In genomic region chr8:72504137-72504536, GRCm38 (mm10) we compare ENCODE assay signal across 15 mouse cellular contexts. TPM values are rescaled to one million over a fixed set of nuclear protein-coding genes. Genes with fewer than 3 reads are reported as not detected.
DNase-seq lines count a peak whose midpoint lies in the region; ATAC-seq and TF ChIP-seq lines count a peak whose summit lies in the region.
"Had no signal": no experiment of that assay in that cellular context is flagged by ENCODE, and none has a peak within 500 bp of the region (broad histone marks: within the 10 kb centered on the region; RNA-seq: fewer than 3 reads in every experiment).

No protein-coding gene starts in this region.

- intact Hi-C loops in left cerebral cortex, postnatal 36 days (cut with DNase I), result no loop called here
- intact Hi-C loops in left cerebral cortex, adult 2 months (cut with DNase I), result no loop called here
- intact Hi-C loops in left cerebral cortex, postnatal 4 days (cut with DNase I), result no loop called here

- H3K4me1 ChIP-seq in heart, embryonic 11.5 days (ENCODE audit: control insufficient read depth, insufficient read depth, low read length), result peaks cover 31% of the 10 kb centered on the region
- H3K4me1 ChIP-seq: limb, embryonic 10.5 days had no signal

- peak; percentile 64 for ATAC-seq in frontal cortex, adult (ENCODE audit: low TSS enrichment)
- no peak for ATAC-seq in heart, embryonic 11.5 days (replicated peaks; ENCODE audit: insufficient number of reproducible peaks, low FRiP score, low TSS enrichment)
- ATAC-seq: lung, postnatal 0 days had no signal

- no peaks in the 10 kb centered on the region for H3K27me3 ChIP-seq in heart, embryonic 11.5 days (ENCODE audit: control insufficient read depth, insufficient read depth, low read length)
- H3K27me3 ChIP-seq: neural tube, embryonic 15.5 days had no signal

- no peak overlapping the region for H3K4me3 ChIP-seq in left cerebral cortex, adult 2 months
- H3K4me3 ChIP-seq in heart, embryonic 11.5 days (ENCODE audit: low read depth, low read length), result no peak overlapping the region
- H3K4me3 ChIP-seq: erythroblast, embryonic 14.5 days; limb, embryonic 10.5 days; neural tube, embryonic 15.5 days had no signal

- H3K4me2 ChIP-seq in heart, embryonic 11.5 days, result no peak overlapping the region
- H3K4me2 ChIP-seq: neural tube, embryonic 15.5 days had no signal

- no peak overlapping the region for H3K27ac ChIP-seq in left cerebral cortex, adult 2 months
- H3K27ac ChIP-seq in heart, embryonic 11.5 days (ENCODE audit: low read depth, low read length), result no peak overlapping the region
- H3K27ac ChIP-seq: limb, embryonic 10.5 days; neural tube, embryonic 15.5 days had no signal

- DNase-seq in frontal cortex, postnatal 10 days (ENCODE audit: low spot score in 2 of 2), result no peak
- peak; percentile 38 to 52 for DNase-seq in left cerebral cortex, postnatal 36 days (ENCODE audit: low spot score in 2 of 2)
- no peak for DNase-seq in left cerebral cortex, adult 2 months (ENCODE audit: extremely low spot score in 1 of 2, low spot score in 2 of 2)
- DNase-seq in cerebellum, adult 11-12 months, result peak; percentile 92
- peak; percentile 46 for DNase-seq in left cerebral cortex, postnatal 4 days
- DNase-seq in adrenal gland, postnatal 14 days, result no peak
- DNase-seq: gastrocnemius, postnatal 25 days; heart, postnatal 36 days; midbrain, embryonic 14.5 days had no signal

- TF ChIP-seq CTCF in left cerebral cortex, adult 2 months (IDR thresholded peaks at IDR 0.05), result no peak

- 0 out of 2 replicates have a peak, but pooled peaks cover 3% of the 10 kb centered on the region for H3K36me3 ChIP-seq in heart, embryonic 11.5 days (ENCODE audit: control insufficient read depth, insufficient read depth, low read length)
- H3K36me3 ChIP-seq: neural tube, embryonic 15.5 days had no signal

- no peaks in the 10 kb centered on the region for H3K9me3 ChIP-seq in heart, embryonic 11.5 days (replicated peaks; ENCODE audit: control insufficient read depth, low read length)
- H3K9me3 ChIP-seq: limb, embryonic 10.5 days; neural tube, embryonic 15.5 days had no signal

- no peak overlapping the region for H3K9ac ChIP-seq in heart, embryonic 11.5 days (ENCODE audit: low read depth, low read length)
- H3K9ac ChIP-seq: neural tube, embryonic 15.5 days had no signal

RNA-seq across cellular contexts. Expression of gene Slc35e1, which starts 11.7 kb away (rescaled TPM):
- 10 to 100 TPM; 50.9 to 53.5 TPM for total RNA-seq in left cerebral cortex, postnatal 36 days (2021)
- total RNA-seq in left cerebral cortex, adult 2 months (2021), result 10 to 100 TPM; 55.5 to 56.7 TPM
- 10 to 100 TPM; 35.2 to 39.2 TPM for total RNA-seq in left cerebral cortex, postnatal 4 days (2021)
- 12.2 and 12.6 TPM in 2 replicates for polyA plus RNA-seq in heart, embryonic 11.5 days (2014; fragmentation: Nextera tagmentation; extraction: Ambion mirVana)
- 33.6 and 34.9 TPM in 2 replicates for total RNA-seq in adrenal gland, postnatal 14 days (2021)

RNA-seq across cellular contexts. Expression of gene Cherp, which starts 29.1 kb away (rescaled TPM):
- total RNA-seq in left cerebral cortex, postnatal 36 days (2021), result 10 to 100 TPM; 59.7 to 76.4 TPM
- total RNA-seq in left cerebral cortex, adult 2 months (2021), result 10 to 100 TPM; 72.7 to 74.0 TPM
- 10 to 100 TPM; 75.6 to 85.4 TPM for total RNA-seq in left cerebral cortex, postnatal 4 days (2021)
- 42.2 and 44.5 TPM in 2 replicates for polyA plus RNA-seq in heart, embryonic 11.5 days (2014; fragmentation: Nextera tagmentation; extraction: Ambion mirVana)
- total RNA-seq in adrenal gland, postnatal 14 days (2021), result 49.6 and 68.5 TPM in 2 replicates

RNA-seq across cellular contexts. Expression of gene Med26, which starts 43.9 kb away (rescaled TPM):
- total RNA-seq in left cerebral cortex, postnatal 36 days (2021), result 10 to 100 TPM in 1 of 2 experiments, 1 to 10 TPM in 1; 9.6 to 10.7 TPM
- total RNA-seq in left cerebral cortex, adult 2 months (2021), result 10 to 100 TPM; 11.1 to 11.3 TPM
- total RNA-seq in left cerebral cortex, postnatal 4 days (2021), result 10 to 100 TPM; 13.3 to 13.8 TPM
- 8.5 and 9.0 TPM in 2 replicates for polyA plus RNA-seq in heart, embryonic 11.5 days (2014; fragmentation: Nextera tagmentation; extraction: Ambion mirVana)
- 9.5 and 10.0 TPM in 2 replicates for total RNA-seq in adrenal gland, postnatal 14 days (2021)

Comparison
In these comparisons a context has a peak if more than half of its experiments do, and no peak if none do; other contexts are left out.
1. DNase-seq: peak in left cerebral cortex, postnatal 36 days (2 of 2), cerebellum, adult 11-12 months (single experiment) and left cerebral cortex, postnatal 4 days (single experiment); none in frontal cortex, postnatal 10 days (0 of 2), left cerebral cortex, adult 2 months (0 of 2) and adrenal gland, postnatal 14 days (single experiment).